Mouse (Mus musculus) stomach, postnatal 0 days (tissue): ENCODE results near the gene Gabarapl2. TPM values are rescaled to one million over a fixed set of nuclear protein-coding genes. Genes with fewer than 3 reads are reported as not detected.

Source experiments
- ATAC-seq: fragments of 200-750 bp; cut with Nextera tagmentation; 2 replicates; pipeline ENCODE4 v1.8.0; 2017; ENCODE audit not compliant: low FRiP score, low TSS enrichment
- DNase-seq: peaks from one replicate; pipeline ENCODE4 v3.0.0-alpha.2; 2016; ENCODE audit warnings: low spot score
- H3K27ac ChIP-seq: fragments of 300-500 bp; sonication (generic); replicated peaks from 2 replicates; pipeline ENCODE4 v1.5.1; 2014; ENCODE audit warnings: mild to moderate bottlenecking, control low read depth
- H3K27me3 ChIP-seq: fragments of 300-500 bp; sonication (generic); 2 replicates; pipeline ENCODE4 v1.6.1; 2014; ENCODE audit warnings: low read length; ENCODE audit not compliant: control insufficient read depth, insufficient read depth
- H3K36me3 ChIP-seq: fragments of 300-500 bp; sonication (generic); 2 replicates; pipeline ENCODE4 v1.6.1; 2014; ENCODE audit warnings: low read length, mixed read lengths; ENCODE audit not compliant: control insufficient read depth, insufficient read depth
- H3K4me1 ChIP-seq: fragments of 300-500 bp; sonication (generic); replicated peaks from 2 replicates; pipeline ENCODE4 v1.6.1; 2014; ENCODE audit warnings: antibody characterized with exemption; ENCODE audit not compliant: control insufficient read depth, insufficient read depth
- H3K4me2 ChIP-seq: fragments of 300-500 bp; sonication (generic); replicated peaks from 2 replicates; pipeline ENCODE4 v1.6.1; 2014; ENCODE audit warnings: low read depth, mild to moderate bottlenecking, control low read depth, moderate library complexity
- H3K4me3 ChIP-seq: fragments of 300-500 bp; sonication (generic); 2 replicates; pipeline ENCODE4 v1.5.1; 2014; ENCODE audit warnings: low read depth, low read length, control low read depth
- H3K9ac ChIP-seq: fragments of 300-500 bp; sonication (generic); 2 replicates; pipeline ENCODE4 v1.6.1; 2014; ENCODE audit warnings: mild to moderate bottlenecking, low read length, control low read depth, mixed read lengths
- H3K9me3 ChIP-seq: fragments of 300-500 bp; sonication (generic); 2 replicates; pipeline ENCODE4 v1.6.1; 2016; ENCODE audit warnings: low read length; ENCODE audit not compliant: control insufficient read depth
- CTCF ChIP-seq: IDR thresholded peaks from 2 replicates; pipeline ENCODE4 v1.5.1; 2016; ENCODE audit warnings: antibody characterized with exemption, low read depth, mild to moderate bottlenecking, moderate library complexity
- EP300 ChIP-seq: optimal IDR thresholded peaks from 2 replicates; pipeline ENCODE3; 2016; ENCODE audit warnings: antibody characterized with exemption
- WGBS: fragments of 180-500 bp; shearing (Covaris S2); extraction: QIAGEN DNeasy Blood & Tissue Kit; methylation state at CpG from one replicate; pipeline ENCODE4 v1.1.7; 2014; 5-methylcytosine and 5-hydroxymethylcytosine counted together
- polyA plus RNA-seq: library from polyadenylated mRNA; unstranded; fragments of >200 nt; fragmentation: Nextera tagmentation; extraction: Ambion mirVana; gene quantifications from 2 replicates; pipeline ENCODE4 v1.2.1, GENCODE M21; 2015

Gabarapl2 gene
- polyA plus RNA-seq, 1 experiment from 2014 or later: 290 TPM

DNA sequence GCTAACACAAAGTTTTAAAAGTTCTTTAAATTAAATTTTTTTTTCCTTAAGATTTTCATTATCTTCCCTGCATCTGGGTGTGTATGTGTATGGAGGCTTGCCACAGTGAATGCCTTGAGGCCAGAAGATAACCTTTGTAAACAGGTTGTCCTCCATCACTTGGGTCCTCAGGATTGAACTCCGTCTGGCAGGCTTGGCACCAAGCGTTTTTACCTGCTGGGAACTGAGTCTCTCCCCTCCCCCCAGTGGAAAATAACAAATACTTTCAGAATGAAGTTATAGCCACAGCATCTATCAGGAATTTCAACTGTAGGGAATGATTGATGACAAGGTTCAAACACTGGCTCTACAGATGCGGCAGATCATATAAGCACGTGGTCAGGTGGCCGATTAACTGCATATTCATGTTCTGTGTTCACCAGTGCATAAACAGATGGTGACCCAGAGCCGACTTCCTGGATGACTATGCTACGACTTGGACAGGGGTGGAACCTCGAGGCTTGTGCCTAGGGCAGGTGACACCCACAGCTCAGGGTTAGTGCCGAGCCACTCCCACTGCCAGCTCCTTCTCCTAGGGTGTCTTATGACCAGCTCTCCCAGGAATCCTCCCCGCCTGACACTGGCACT is 874 bp upstream of the Gabarapl2 start:
- H3K9me3 ChIP-seq: no peaks in the 10 kb centered on the region
- 0 out of 2 replicates have a peak overlapping the region, but pooled peaks have one; percentile 45 for H3K9ac ChIP-seq
- 0 out of 2 replicates have a peak, but pooled peaks cover 2% of the 10 kb centered on the region for H3K36me3 ChIP-seq
- H3K4me1 ChIP-seq: no peaks in the 10 kb centered on the region; the same call in 1 of the 2 replicates
- peak; percentile 84 for DNase-seq
- peak; percentile 95 for ATAC-seq
- TF ChIP-seq EP300 (no peak), CTCF (no peak)
- no peaks in the 10 kb centered on the region for H3K27me3 ChIP-seq
- WGBS: 3% methylated on average over 10 of the region's 10 CpGs
- peak overlapping the region; percentile 78 for H3K4me2 ChIP-seq
- H3K27ac ChIP-seq: peak overlapping the region; percentile 76
- peak overlapping the region; percentile 76 for H3K4me3 ChIP-seq

DNA sequence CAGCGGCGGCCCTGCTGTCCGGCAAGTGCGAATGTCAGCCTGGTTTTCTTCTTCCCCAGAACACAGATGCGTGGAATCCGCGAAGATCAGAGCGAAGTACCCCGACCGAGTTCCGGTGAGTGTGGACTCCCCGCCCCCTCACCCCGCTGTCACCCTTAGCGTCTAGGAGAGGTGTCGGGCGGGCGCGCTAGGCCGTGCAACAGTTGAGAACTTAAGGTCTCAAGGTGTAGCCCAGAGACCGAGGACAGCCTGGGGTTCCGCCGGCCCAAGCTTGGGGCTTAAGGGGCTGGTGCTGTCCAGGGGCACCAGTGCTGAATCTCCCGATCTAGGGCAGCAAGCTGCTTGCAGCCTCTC is 575 bp downstream of the Gabarapl2 start:
- H3K27me3 ChIP-seq: no peaks in the 10 kb centered on the region
- H3K27ac ChIP-seq: peak overlapping the region; percentile 81
- peak overlapping the region; percentile 76 for H3K4me3 ChIP-seq
- no peaks in the 10 kb centered on the region for H3K9me3 ChIP-seq
- DNase-seq (peak; percentile 63), ATAC-seq (peak; percentile 25; the same call in 1 of the 2 replicates)
- H3K9ac ChIP-seq: peak overlapping the region; percentile 88
- TF ChIP-seq CTCF: no peak
- no peak for TF ChIP-seq EP300
- WGBS: under 1% methylated on average over 23 of the region's 23 CpGs
- H3K4me2 ChIP-seq: peak overlapping the region; percentile 78
- no peaks in the 10 kb centered on the region; the same call in 1 of the 2 replicates for H3K4me1 ChIP-seq
- peaks cover 2% of the 10 kb centered on the region; the same call in 1 of the 2 replicates for H3K36me3 ChIP-seq

GRCm38 (mm10) chr8:111943544-111943943 is 3.0 kb downstream of the Gabarapl2 start:
- Histone ChIP-seq H3K9ac (no peak overlapping the region), H3K4me3 (no peak overlapping the region), H3K36me3 (peaks cover 5% of the 10 kb centered on the region; the same call in 1 of the 2 replicates), H3K4me2 (no peak overlapping the region), H3K27ac (no peak overlapping the region), H3K4me1 (no peaks in the 10 kb centered on the region; the same call in 1 of the 2 replicates), H3K9me3 (no peaks in the 10 kb centered on the region), H3K27me3 (no peaks in the 10 kb centered on the region)
- ATAC-seq: no peak
- DNase-seq: no peak
- no peak for TF ChIP-seq EP300
- 86% methylated on average over 2 of the region's 2 CpGs for WGBS

DNA sequence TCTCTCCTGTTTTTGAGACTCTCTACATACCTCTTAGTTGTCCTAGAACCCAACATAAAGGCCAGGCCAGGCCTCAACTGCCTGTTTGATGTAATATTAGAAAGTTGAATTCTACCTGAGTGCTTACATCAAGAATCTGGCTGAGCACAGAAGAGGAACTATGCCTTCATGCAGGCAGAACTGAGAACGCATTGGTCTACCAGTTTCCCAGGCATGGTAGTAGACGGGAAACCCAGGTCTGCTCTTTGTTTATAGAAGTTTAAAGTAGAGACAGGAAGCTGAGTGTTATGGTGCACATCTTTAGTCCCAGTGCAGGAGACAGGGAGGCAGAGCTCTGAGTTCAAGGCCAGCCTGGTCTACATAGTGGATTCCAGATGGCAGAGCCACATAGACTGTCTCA is 6.6 kb downstream of the Gabarapl2 start:
- Histone ChIP-seq H3K27ac (no peak overlapping the region), H3K9me3 (no peaks in the 10 kb centered on the region), H3K9ac (no peak overlapping the region), H3K27me3 (no peaks in the 10 kb centered on the region), H3K4me1 (no peaks in the 10 kb centered on the region), H3K4me3 (no peak overlapping the region), H3K36me3 (peaks cover 5% of the 10 kb centered on the region; the same call in 1 of the 2 replicates), H3K4me2 (no peak overlapping the region)
- DNase-seq: no peak
- no peak for ATAC-seq
- no peak for TF ChIP-seq EP300
- no peak for TF ChIP-seq CTCF
- 73% methylated on average over 2 of the region's 2 CpGs for WGBS

GRCm38 (mm10) chr8:111947954-111948353 is 7.5 kb downstream of the Gabarapl2 start:
- no peak overlapping the region for H3K27ac ChIP-seq

GRCm38 (mm10) chr8:111950846-111951245 is 10.3 kb downstream of the Gabarapl2 start:
- Histone ChIP-seq H3K36me3 (peaks cover 15% of the 10 kb centered on the region), H3K27me3 (no peaks in the 10 kb centered on the region), H3K27ac (no peak overlapping the region), H3K4me2 (no peak overlapping the region), H3K9ac (no peak overlapping the region), H3K4me1 (no peaks in the 10 kb centered on the region), H3K9me3 (no peaks in the 10 kb centered on the region), H3K4me3 (no peak overlapping the region)
- WGBS: 72% methylated on average over 3 of the region's 3 CpGs
- DNase-seq (no peak), ATAC-seq (no peak)
- no peak for TF ChIP-seq EP300

More at GRCm38 (mm10) chr8:111947954-111948353, 7.5 kb downstream of the Gabarapl2 start:
- Histone ChIP-seq H3K9me3 (no peaks in the 10 kb centered on the region), H3K9ac (no peak overlapping the region), H3K36me3 (peaks cover 5% of the 10 kb centered on the region; the same call in 1 of the 2 replicates), H3K4me2 (no peak overlapping the region), H3K4me1 (no peaks in the 10 kb centered on the region), H3K27me3 (no peaks in the 10 kb centered on the region), H3K4me3 (no peak overlapping the region)
- ATAC-seq: no peak
- TF ChIP-seq CTCF (no peak), EP300 (no peak)
- DNase-seq: no peak
- WGBS: 86% methylated on average over 8 of the region's 8 CpGs
